Mouse (Mus musculus) CH12.LX (cell line): Measurements from ENCODE around the gene Gal3st3. TPM values are rescaled to one million over a fixed set of nuclear protein-coding genes. Genes with fewer than 3 reads are reported as not detected.

Source experiments
- DNase-seq: peaks from one replicate; pipeline ENCODE4 v3.0.0-alpha.2; 2013; ENCODE audit errors: extremely low read depth
- H3K27ac ChIP-seq: 2 replicates; pipeline ENCODE4 v1.5.1; 2012; ENCODE audit warnings: low read depth, mild to moderate bottlenecking, control low read depth, moderate library complexity; ENCODE audit not compliant: insufficient read depth
- H3K27me3 ChIP-seq: replicated peaks from 2 replicates; pipeline ENCODE3; 2012; ENCODE audit warnings: inconsistent platforms
- H3K36me3 ChIP-seq, 2 experiments: replicated peaks in 1 of 2; 2 replicates each; pipeline versions ENCODE3 to v1.6.1; 2012; ENCODE audit warnings: inconsistent platforms in 1 of 2, low read length in 1 of 2, mild to moderate bottlenecking in 1 of 2, mixed read lengths in 1 of 2, moderate library complexity in 1 of 2; ENCODE audit not compliant: control insufficient read depth in 1 of 2, insufficient read depth in 1 of 2
- H3K4me1 ChIP-seq, 2 experiments: 2 replicates each; pipeline ENCODE4 v1.6.1; 2012; ENCODE audit warnings: inconsistent platforms in 1 of 2, moderate library complexity in 1 of 2; ENCODE audit not compliant: insufficient read depth in 2 of 2, control insufficient read depth in 1 of 2
- H3K4me2 ChIP-seq: 2 replicates; pipeline ENCODE4 v1.6.1; 2012; ENCODE audit warnings: low read depth, mild to moderate bottlenecking, control low read depth; ENCODE audit not compliant: poor library complexity, insufficient read depth, severe bottlenecking
- H3K4me3 ChIP-seq, 3 experiments: fragments of 150-350 bp in 1 of 3; sonication (generic) in 1 of 3; replicated peaks in 1 of 3; 2 replicates each; pipeline versions ENCODE3 to v1.5.1; 2011 to 2012; ENCODE audit warnings: low read depth in 2 of 3, low read length in 2 of 3, mild to moderate bottlenecking in 2 of 3, moderate library complexity in 2 of 3, control low read depth in 1 of 3, improper control_type of control experiment in 1 of 3, inconsistent platforms in 1 of 3, mixed read lengths in 1 of 3; ENCODE audit not compliant: poor library complexity in 1 of 3
- H3K79me2 ChIP-seq: replicated peaks from 2 replicates; pipeline ENCODE4 v1.6.1; 2012; ENCODE audit warnings: mild to moderate bottlenecking, moderate library complexity; ENCODE audit not compliant: control insufficient read depth, poor library complexity, insufficient read depth, severe bottlenecking; ENCODE audit errors: extremely low read depth
- H3K9ac ChIP-seq: 2 replicates; pipeline ENCODE4 v1.6.1; 2012; ENCODE audit warnings: low read depth, mild to moderate bottlenecking, control low read depth, moderate library complexity; ENCODE audit not compliant: insufficient read depth
- H3K9me3 ChIP-seq: replicated peaks from 2 replicates; pipeline ENCODE3; 2012; ENCODE audit warnings: low read length, inconsistent platforms, mixed read lengths
- BHLHE40 ChIP-seq: IDR thresholded peaks from 2 replicates; pipeline ENCODE4 v1.6.1; 2011; ENCODE audit warnings: mild to moderate bottlenecking, low read depth, low read length, improper control_type of control experiment
- CHD2 ChIP-seq: IDR thresholded peaks from 2 replicates; pipeline ENCODE4 v1.6.1; 2011; ENCODE audit warnings: low read length, improper control_type of control experiment
- ELF1 ChIP-seq: IDR thresholded peaks from 2 replicates; pipeline ENCODE4 v1.6.1; 2014; ENCODE audit warnings: low read depth, mild to moderate bottlenecking, inconsistent platforms, low read length, improper control_type of control experiment
- EP300 ChIP-seq: IDR thresholded peaks from 2 replicates; pipeline ENCODE4 v1.6.1; 2011; ENCODE audit warnings: low read length, improper control_type of control experiment
- ETS1 ChIP-seq: conservative IDR thresholded peaks from 2 replicates; pipeline ENCODE4 v1.6.1; 2012; ENCODE audit warnings: low read depth, mild to moderate bottlenecking, inconsistent platforms, low read length, improper control_type of control experiment, moderate library complexity
- IRF4 ChIP-seq: IDR thresholded peaks from 2 replicates; pipeline ENCODE4 v1.6.1; 2014; ENCODE audit warnings: low read depth, mild to moderate bottlenecking, inconsistent platforms, low read length, improper control_type of control experiment
- JUN ChIP-seq: IDR thresholded peaks from 2 replicates; pipeline ENCODE4 v1.6.1; 2011; ENCODE audit warnings: low read depth, mild to moderate bottlenecking, low read length, improper control_type of control experiment, moderate library complexity; ENCODE audit not compliant: insufficient read depth
- KAT2A ChIP-seq: IDR thresholded peaks from 2 replicates; pipeline ENCODE4 v1.6.1; 2012; ENCODE audit warnings: low read length, improper control_type of control experiment, inconsistent platforms; ENCODE audit not compliant: insufficient replicate concordance
- MAFK ChIP-seq: IDR thresholded peaks from 2 replicates; pipeline ENCODE4 v1.6.1; 2011; ENCODE audit warnings: low read length, improper control_type of control experiment; ENCODE audit not compliant: insufficient replicate concordance
- MAX ChIP-seq: IDR thresholded peaks from 2 replicates; pipeline ENCODE4 v1.6.1; 2011; ENCODE audit warnings: low read length, improper control_type of control experiment
- MXI1 ChIP-seq: IDR thresholded peaks from 2 replicates; pipeline ENCODE4 v1.6.1; 2011; ENCODE audit warnings: mild to moderate bottlenecking, low read depth, low read length, improper control_type of control experiment
- PAX5 ChIP-seq: IDR thresholded peaks from 2 replicates; pipeline ENCODE4 v1.6.1; 2012; ENCODE audit warnings: low read length, inconsistent platforms, mixed read lengths
- POLR2A ChIP-seq: IDR thresholded peaks from 2 replicates; pipeline ENCODE4 v1.6.1; 2011; ENCODE audit warnings: low read depth, mild to moderate bottlenecking, improper control_type of control experiment, low read length
- RAD21 ChIP-seq: IDR thresholded peaks from 2 replicates; pipeline ENCODE4 v1.6.1; 2011; ENCODE audit warnings: low read depth, mild to moderate bottlenecking, low read length, improper control_type of control experiment, moderate library complexity
- USF1 ChIP-seq: IDR thresholded peaks from 2 replicates; pipeline ENCODE4 v1.6.1; 2014; ENCODE audit warnings: low read depth, mild to moderate bottlenecking, inconsistent platforms, low read length, improper control_type of control experiment
- dilution Hi-C: fragments of 300-500 bp; cut with MboI; formaldehyde crosslinking; loops from 2 replicates; pipeline ENCODE4 v1.14.3; 2020; ENCODE audit warnings: low sequenced_read_pairs; ENCODE audit not compliant: extremely low pct_unique_long_range_greater_than_20kb, extremely low pct_ligation_motif_present
- in situ Hi-C: fragments of 300-500 bp; cut with MboI; formaldehyde crosslinking; loops from 3 replicates; pipeline ENCODE4 v1.14.3; 2019; ENCODE audit warnings: low sequenced_read_pairs, low pct_ligation_motif_present, low pct_unique_long_range_greater_than_20kb, mixed read lengths
- polyA plus RNA-seq: library from polyadenylated mRNA; unstranded; fragments of >175 nt; gene quantifications from 2 replicates; pipeline ENCODE4 v1.2.1, GENCODE M21; 2012; ENCODE audit warnings: low read depth; ENCODE audit not compliant: insufficient read length
- total RNA-seq, 2 experiments: library from RNA; depleted of rRNA; stranded (reverse); fragments of 300-350 nt in 1 of 2; fragments of >200 nt in 1 of 2; gene quantifications; 2 replicates each; pipeline ENCODE4 v1.2.3; 2012 to 2014

Gene Gal3st3
- total RNA-seq (2012; rRNA removed) (not detected in 2 replicates), total RNA-seq (2014; rRNA removed) (not detected in 2 replicates), polyA plus RNA-seq (not detected in 2 replicates)

DNA sequence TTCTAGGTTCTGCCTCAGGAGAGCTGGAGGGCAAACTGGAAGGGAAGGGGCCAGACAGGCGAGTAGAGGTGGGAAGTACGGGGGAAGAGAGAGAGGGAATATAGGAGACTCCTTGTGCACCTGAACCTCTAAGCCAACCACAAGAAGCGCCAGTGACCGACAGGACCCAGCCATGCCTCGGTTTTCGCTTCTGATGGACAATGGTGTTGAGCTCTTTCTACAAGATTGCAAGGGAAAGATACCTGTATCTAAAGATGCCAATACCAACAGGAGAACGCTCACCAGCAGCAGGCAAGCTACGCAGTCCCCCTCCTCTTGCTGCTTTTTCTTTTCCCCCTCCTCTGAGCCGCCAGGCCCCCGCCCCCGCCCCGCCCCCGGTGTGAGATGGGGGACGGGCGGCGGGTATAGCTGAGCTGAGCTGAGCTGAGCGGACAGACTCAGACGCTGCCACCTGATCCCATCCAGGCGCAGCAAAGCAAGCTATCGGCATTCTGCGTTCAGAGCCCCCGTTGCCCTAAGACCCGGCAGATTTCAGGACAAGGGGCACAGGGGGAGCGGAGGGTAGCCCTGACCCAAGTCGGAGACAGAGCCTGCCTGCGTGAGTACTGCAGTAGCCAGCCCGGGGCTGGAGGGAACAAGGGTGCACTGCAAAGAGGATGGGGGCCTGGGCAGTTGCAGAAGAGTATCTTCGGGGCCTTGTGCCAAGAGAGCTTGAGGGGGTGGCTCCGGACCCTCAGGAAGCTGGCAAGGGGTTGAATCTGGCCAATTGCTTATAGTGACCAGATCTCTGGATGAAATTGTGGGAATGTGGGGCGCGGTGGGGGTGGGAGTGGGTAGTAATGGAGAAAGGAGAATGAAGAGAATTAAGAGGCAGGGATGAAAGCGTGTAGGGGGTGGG, at the start of gene Gal3st3:
TSS of gene Gal3st3 (plus strand) at position 429 of the 898 bp plus-strand sequence.
- no peak within 1 kb of the TSS for H3K4me3 ChIP-seq
- in situ Hi-C loops, result no loop called here
- no peak within 1 kb of the TSS for H3K9ac ChIP-seq
- dilution Hi-C loops, result no loop called here
- no peak for DNase-seq
- H3K9me3 ChIP-seq, result no peaks in the 10 kb centered on the region
- H3K27ac ChIP-seq, result no peak within 1 kb of the TSS
- TF ChIP-seq ETS1 (no peak), PAX5 (no peak), MXI1 (no peak), JUN (no peak)
- H3K36me3 ChIP-seq, result peaks cover 3 to 8% of the 10 kb centered on the region in 2 experiments
- H3K79me2 ChIP-seq, result peaks cover 20% of the 10 kb centered on the region
- H3K27me3 ChIP-seq, result peaks cover 2% of the 10 kb centered on the region
- no peak within 1 kb of the TSS for H3K4me2 ChIP-seq
- peaks cover 0 to 35% of the 10 kb centered on the region in 2 experiments; a peak in 2 of 4 replicates for H3K4me1 ChIP-seq

GRCm38 (mm10) chr19:5257140-5257539, 41.0 kb upstream of the Gal3st3 start:
- DNase-seq, result peak; percentile 38
- Histone ChIP-seq H3K4me3 (no peak overlapping the region), H3K9ac (no peak overlapping the region; the same call in 1 of the 2 replicates), H3K9me3 (no peaks in the 10 kb centered on the region)
- TF ChIP-seq IRF4 (no peak), EP300 (peak; percentile 31; the same call in 1 of the 2 replicates), MAX (no peak)
- TF ChIP-seq, all 38 proteins: peak for 1
- Histone ChIP-seq H3K79me2 (peaks cover 10% of the 10 kb centered on the region), H3K27ac (no peak overlapping the region), H3K4me1 (peaks cover 9 to 28% of the 10 kb centered on the region in 2 experiments), H3K36me3 (peaks cover 5 to 13% of the 10 kb centered on the region in 2 experiments), H3K27me3 (no peaks in the 10 kb centered on the region), H3K4me2 (peak overlapping the region; percentile 44)
- in situ Hi-C loops, result no loop called here
- dilution Hi-C loops, result no loop called here

DNA sequence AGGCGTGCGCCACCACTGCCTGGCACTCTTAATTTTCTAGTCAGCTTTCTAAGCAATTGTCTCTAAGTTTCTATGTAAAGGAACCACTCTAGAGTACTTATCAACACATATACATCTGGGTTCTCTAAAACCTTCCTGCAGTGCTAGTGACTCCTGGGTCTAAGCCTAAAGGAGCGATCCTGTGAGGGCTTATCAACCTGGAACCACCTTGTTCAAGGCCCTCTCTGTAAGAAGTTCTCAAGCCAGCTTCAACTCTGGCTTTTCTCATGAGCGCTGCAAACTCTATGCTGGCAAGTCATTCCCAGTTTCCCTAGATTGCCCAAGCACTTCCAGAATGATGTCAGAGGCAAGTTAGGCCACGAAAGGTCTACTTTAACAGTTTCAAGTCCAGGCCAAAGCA, 31.1 kb upstream of the Gal3st3 start:
- no peak for TF ChIP-seq KAT2A
- TF ChIP-seq ELF1, result no peak
- no peak for TF ChIP-seq CHD2
- TF ChIP-seq MAFK, result no peak
- TF ChIP-seq BHLHE40, result no peak
- TF ChIP-seq ETS1, result no peak
- no peak for TF ChIP-seq POLR2A
- no peak for TF ChIP-seq USF1
- no peak for TF ChIP-seq PAX5
- no peak for TF ChIP-seq RAD21
- Histone ChIP-seq H3K4me2 (no peak overlapping the region), H3K9ac (no peak overlapping the region), H3K36me3 (peaks cover 0 to 9% of the 10 kb centered on the region in 2 experiments), H3K4me1 (peaks cover 12 to 46% of the 10 kb centered on the region in 2 experiments; a peak in 3 of 4 replicates), H3K4me3 (no peak overlapping the region), H3K9me3 (no peaks in the 10 kb centered on the region), H3K27ac (no peak overlapping the region), H3K79me2 (peaks cover 35% of the 10 kb centered on the region), H3K27me3 (no peaks in the 10 kb centered on the region)
- in situ Hi-C loops (loop anchor here (10.0 kb wide), 1 partner anchor 62 kb away; no protein-coding TSS in a partner anchor), dilution Hi-C loops (no loop called here)
- DNase-seq, result no peak
